Mouse (Mus musculus) stomach, embryonic 16.5 days (tissue): ENCODE measurements around the gene S100z. TPM values are rescaled to one million over a fixed set of nuclear protein-coding genes. Genes with fewer than 3 reads are reported as not detected.

Source experiments
- ATAC-seq: fragments of 200-750 bp; cut with Nextera tagmentation; 2 replicates; pipeline ENCODE4 v1.8.0; 2017; ENCODE audit warnings: moderate number of reproducible peaks, moderate TSS enrichment; ENCODE audit not compliant: insufficient read depth, low FRiP score
- H3K27ac ChIP-seq: fragments of 300-500 bp; sonication (generic); 2 replicates; pipeline ENCODE4 v1.5.1; 2014; ENCODE audit warnings: low read length
- H3K27me3 ChIP-seq: fragments of 300-500 bp; sonication (generic); 2 replicates; pipeline ENCODE4 v1.6.1; 2014; ENCODE audit warnings: low read length, control low read depth, mixed read lengths; ENCODE audit not compliant: control insufficient read depth, insufficient read depth
- H3K36me3 ChIP-seq: fragments of 300-500 bp; sonication (generic); 2 replicates; pipeline ENCODE4 v1.6.1; 2014; ENCODE audit warnings: low read length; ENCODE audit not compliant: control insufficient read depth, insufficient read depth
- H3K4me1 ChIP-seq: fragments of 300-500 bp; sonication (generic); 2 replicates; pipeline ENCODE4 v1.6.1; 2014; ENCODE audit warnings: low read length, control low read depth, mixed read lengths; ENCODE audit not compliant: control insufficient read depth, insufficient read depth
- H3K4me2 ChIP-seq: fragments of 300-500 bp; sonication (generic); 2 replicates; pipeline ENCODE4 v1.6.1; 2014; ENCODE audit warnings: low read depth, low read length, mixed read lengths
- H3K4me3 ChIP-seq: fragments of 300-500 bp; sonication (generic); replicated peaks from 2 replicates; pipeline ENCODE4 v1.5.1; 2014; ENCODE audit warnings: mild to moderate bottlenecking, low read length
- H3K9ac ChIP-seq: fragments of 300-500 bp; sonication (generic); 2 replicates; pipeline ENCODE4 v1.6.1; 2014; ENCODE audit warnings: low read length
- H3K9me3 ChIP-seq: fragments of 300-500 bp; sonication (generic); replicated peaks from 2 replicates; pipeline ENCODE4 v1.6.1; 2016; ENCODE audit warnings: low read length, control low read depth; ENCODE audit not compliant: control insufficient read depth
- WGBS: fragments of 180-500 bp; shearing (Covaris S2); extraction: QIAGEN DNeasy Blood & Tissue Kit; methylation state at CpG from one replicate; pipeline ENCODE4 v1.1.7; 2014; 5-methylcytosine and 5-hydroxymethylcytosine counted together
- polyA plus RNA-seq: library from polyadenylated mRNA; unstranded; fragments of >200 nt; fragmentation: Nextera tagmentation; extraction: Ambion mirVana; gene quantifications from 2 replicates; pipeline ENCODE4 v1.2.1, GENCODE M21; 2015

The S100z gene
- polyA plus RNA-seq, 1 experiment from 2014 or later = 0.40 TPM

DNA sequence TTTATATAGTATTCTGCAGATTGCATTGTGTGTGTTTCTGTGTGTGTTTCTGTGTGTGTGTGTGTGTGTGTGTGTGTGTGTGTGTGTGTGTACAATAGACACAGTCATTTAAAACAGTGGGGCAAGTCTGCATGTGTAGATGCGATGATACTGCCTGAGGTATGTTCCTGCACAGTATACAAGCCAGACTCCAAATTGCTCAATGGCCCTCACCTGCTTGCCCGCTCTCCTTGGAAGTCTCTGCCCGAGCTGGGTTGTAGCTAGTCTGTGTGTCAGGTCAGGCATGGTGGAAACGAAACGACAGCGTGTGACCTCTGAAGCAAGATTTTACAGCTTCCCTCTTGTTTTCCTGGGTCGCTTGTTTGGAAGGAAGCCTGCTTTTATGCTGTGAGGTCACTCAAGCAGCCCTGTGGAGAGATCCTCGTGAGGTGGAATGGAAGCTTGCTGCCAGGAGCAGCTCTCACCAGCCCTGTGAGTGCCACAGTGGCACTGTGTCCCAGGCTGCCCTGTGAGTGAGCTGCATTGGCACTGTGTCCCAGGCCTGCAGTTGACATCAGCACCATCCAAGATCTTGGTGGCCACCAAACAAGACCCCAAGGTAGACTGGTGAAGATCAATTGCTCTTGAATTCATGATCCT is 24.9 kb upstream of the S100z start:
- no peak for ATAC-seq
- H3K27me3 ChIP-seq = no peaks in the 10 kb centered on the region
- 78% methylated on average over 8 of the region's 8 CpGs for WGBS
- no peak overlapping the region for H3K4me2 ChIP-seq
- no peaks in the 10 kb centered on the region for H3K36me3 ChIP-seq
- no peak overlapping the region for H3K9ac ChIP-seq
- H3K4me1 ChIP-seq = no peaks in the 10 kb centered on the region
- no peaks in the 10 kb centered on the region for H3K9me3 ChIP-seq
- no peak overlapping the region for H3K27ac ChIP-seq
- no peak overlapping the region for H3K4me3 ChIP-seq

DNA sequence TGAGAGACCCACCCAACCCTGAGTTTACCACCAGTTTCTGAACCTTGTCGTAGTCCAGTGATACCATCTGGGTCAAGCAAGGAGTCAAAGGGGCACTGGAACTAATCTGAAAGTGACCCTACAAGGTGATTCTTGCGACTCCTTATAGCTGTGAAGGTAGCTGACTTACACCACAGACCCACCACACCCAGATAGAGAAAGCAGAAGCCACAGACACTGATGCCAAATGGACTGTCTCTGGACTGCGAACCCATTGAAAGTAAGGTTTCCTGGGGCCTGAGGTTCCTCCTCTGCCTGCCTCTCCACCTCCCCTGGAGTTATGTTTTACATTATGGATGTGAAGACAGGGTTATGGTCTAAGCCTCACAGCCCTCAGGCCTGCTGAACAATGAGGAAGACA is 18.1 kb upstream of the S100z start:
- no peak overlapping the region for H3K4me3 ChIP-seq
- no peak overlapping the region for H3K4me2 ChIP-seq
- no peak overlapping the region for H3K27ac ChIP-seq
- peaks cover 11% of the 10 kb centered on the region; the same call in 1 of the 2 replicates for H3K4me1 ChIP-seq
- H3K27me3 ChIP-seq = no peaks in the 10 kb centered on the region
- no peaks in the 10 kb centered on the region for H3K9me3 ChIP-seq
- no peaks in the 10 kb centered on the region for H3K36me3 ChIP-seq
- 92% methylated on average over 3 of the region's 3 CpGs for WGBS
- ATAC-seq = no peak
- no peak overlapping the region for H3K9ac ChIP-seq

DNA sequence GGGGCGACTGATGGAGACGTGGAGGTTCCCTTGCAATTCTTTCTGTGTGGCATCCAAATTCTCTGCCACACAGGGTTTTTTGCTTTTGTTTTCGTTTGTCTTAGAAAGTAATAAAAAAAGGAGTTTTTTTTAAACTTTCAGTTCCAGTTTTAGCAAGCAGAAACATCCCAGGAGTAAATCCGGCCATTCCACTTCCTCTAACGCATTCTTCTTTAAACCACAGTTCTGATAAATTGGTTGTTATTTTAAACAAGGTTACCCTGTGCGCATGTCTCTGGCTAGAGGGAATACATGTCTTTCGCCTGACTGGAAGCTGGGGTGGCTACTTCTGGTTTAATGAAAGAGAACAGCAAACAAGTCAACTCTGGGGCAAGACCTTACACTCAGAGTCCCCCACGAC is 16.3 kb upstream of the S100z start:
- no peaks in the 10 kb centered on the region for H3K27me3 ChIP-seq
- 44% methylated on average over 8 of the region's 8 CpGs for WGBS
- H3K36me3 ChIP-seq = no peaks in the 10 kb centered on the region
- no peaks in the 10 kb centered on the region for H3K9me3 ChIP-seq
- H3K4me3 ChIP-seq = no peak overlapping the region
- H3K4me2 ChIP-seq = no peak overlapping the region
- peaks cover 11% of the 10 kb centered on the region; the same call in 1 of the 2 replicates for H3K4me1 ChIP-seq
- ATAC-seq = no peak
- H3K27ac ChIP-seq = no peak overlapping the region
- H3K9ac ChIP-seq = no peak overlapping the region

DNA sequence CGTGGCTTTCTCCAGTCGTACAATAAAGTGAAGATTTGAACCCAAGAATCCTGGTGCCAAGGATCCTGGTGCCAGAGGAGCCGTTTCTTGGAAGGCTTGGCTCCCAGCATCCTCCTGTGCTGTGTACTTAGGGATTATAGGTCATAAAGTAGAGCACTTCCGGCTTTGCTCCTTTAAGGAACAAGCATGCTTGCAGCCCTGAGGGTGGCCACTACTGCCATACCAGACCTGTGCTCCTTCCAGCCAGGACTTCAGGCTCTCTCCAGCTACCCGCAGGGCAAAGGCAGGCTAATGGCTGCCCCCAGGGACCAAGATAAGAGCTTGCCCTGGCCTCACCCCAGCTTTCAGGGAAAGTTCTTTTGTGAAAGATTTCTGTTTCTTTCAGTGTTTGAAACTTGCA is 14.8 kb upstream of the S100z start:
- Histone ChIP-seq H3K9me3 (no peaks in the 10 kb centered on the region), H3K4me1 (peaks cover 11% of the 10 kb centered on the region; the same call in 1 of the 2 replicates), H3K4me2 (no peak overlapping the region), H3K36me3 (no peaks in the 10 kb centered on the region), H3K27ac (0 out of 2 replicates have a peak overlapping the region, but pooled peaks have one; percentile 3), H3K27me3 (no peaks in the 10 kb centered on the region), H3K9ac (no peak overlapping the region), H3K4me3 (no peak overlapping the region)
- WGBS = 53% methylated on average over 5 of the region's 5 CpGs
- ATAC-seq = peak; percentile 52; the same call in 1 of the 2 replicates

DNA sequence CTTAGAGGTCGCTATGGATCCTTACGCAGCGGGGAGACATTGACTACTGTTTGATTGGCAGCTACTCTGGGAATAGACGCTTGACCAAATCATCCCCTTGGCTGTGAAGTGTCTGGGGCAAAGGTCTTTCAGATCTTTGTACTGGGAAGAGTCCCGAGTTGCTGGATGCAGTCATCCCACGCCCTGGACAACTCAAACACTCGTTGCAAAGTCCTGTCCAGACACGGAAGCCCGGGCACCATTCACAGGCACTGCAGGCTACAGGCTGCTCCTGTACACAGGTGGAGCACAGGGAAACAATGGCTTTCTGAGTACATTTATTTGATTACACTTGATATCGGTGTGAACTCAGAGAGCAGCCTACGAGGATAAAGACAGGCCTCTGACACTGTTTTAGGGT is 12.8 kb upstream of the S100z start:
- H3K4me3 ChIP-seq = no peak overlapping the region
- peaks cover 11% of the 10 kb centered on the region; the same call in 1 of the 2 replicates for H3K4me1 ChIP-seq
- no peaks in the 10 kb centered on the region for H3K36me3 ChIP-seq
- WGBS = 59% methylated on average over 11 of the region's 11 CpGs
- no peaks in the 10 kb centered on the region for H3K9me3 ChIP-seq
- ATAC-seq = peak; percentile 61; the same call in 1 of the 2 replicates
- no peak overlapping the region for H3K9ac ChIP-seq
- no peaks in the 10 kb centered on the region for H3K27me3 ChIP-seq
- H3K4me2 ChIP-seq = no peak overlapping the region
- H3K27ac ChIP-seq = peak overlapping the region; percentile 50; the same call in 1 of the 2 replicates

DNA sequence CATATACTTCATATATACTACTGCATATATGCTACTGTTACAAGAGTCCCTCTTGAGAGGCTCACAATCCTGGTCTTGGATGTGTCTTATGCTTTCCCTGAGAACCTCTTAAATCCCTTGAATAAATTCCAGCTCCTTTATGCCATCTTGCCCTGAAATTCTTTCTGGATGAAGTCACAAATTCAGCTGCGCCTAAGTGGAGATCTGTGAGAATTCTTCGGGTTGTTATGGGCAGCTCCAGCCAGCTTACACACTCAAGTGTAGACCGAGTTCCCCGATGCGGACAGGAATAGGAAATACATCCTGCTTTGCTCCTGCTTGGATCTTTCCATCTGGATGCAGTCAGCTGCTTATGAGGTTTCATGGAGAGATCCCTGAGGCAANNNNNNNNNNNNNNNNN is 6.1 kb upstream of the S100z start:
- no peaks in the 10 kb centered on the region for H3K4me1 ChIP-seq
- no peaks in the 10 kb centered on the region for H3K27me3 ChIP-seq
- H3K9me3 ChIP-seq = no peaks in the 10 kb centered on the region
- no peak overlapping the region for H3K4me3 ChIP-seq
- H3K36me3 ChIP-seq = no peaks in the 10 kb centered on the region
- H3K4me2 ChIP-seq = no peak overlapping the region
- 27% methylated on average over 5 of the region's 5 CpGs for WGBS
- ATAC-seq = no peak
- H3K27ac ChIP-seq = no peak overlapping the region
- H3K9ac ChIP-seq = no peak overlapping the region

DNA sequence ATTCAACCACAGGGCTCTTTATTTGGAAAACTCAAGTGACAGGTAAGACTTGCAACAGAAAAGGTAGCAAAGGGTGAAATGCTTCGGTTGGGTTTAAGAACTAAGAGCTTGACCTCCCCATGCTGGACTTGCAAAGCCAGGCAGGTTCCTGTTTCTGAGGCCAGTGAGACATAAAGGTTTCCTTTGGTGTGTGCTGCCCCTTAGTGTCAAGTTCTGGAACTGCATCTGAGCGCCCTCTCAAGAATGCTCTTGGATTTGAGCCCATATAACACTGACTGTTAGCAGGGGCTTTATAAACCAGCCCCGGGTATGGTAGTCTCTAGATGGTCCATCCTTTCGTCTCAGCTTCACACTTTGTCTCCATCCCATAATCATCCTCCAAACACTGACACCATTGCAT is 2.9 kb upstream of the S100z start:
- Histone ChIP-seq H3K4me1 (no peaks in the 10 kb centered on the region), H3K9ac (no peak overlapping the region), H3K27ac (no peak overlapping the region), H3K9me3 (no peaks in the 10 kb centered on the region), H3K27me3 (no peaks in the 10 kb centered on the region), H3K36me3 (no peaks in the 10 kb centered on the region), H3K4me2 (no peak overlapping the region), H3K4me3 (no peak overlapping the region)
- ATAC-seq = no peak
- 12% methylated on average over 4 of the region's 4 CpGs for WGBS

DNA sequence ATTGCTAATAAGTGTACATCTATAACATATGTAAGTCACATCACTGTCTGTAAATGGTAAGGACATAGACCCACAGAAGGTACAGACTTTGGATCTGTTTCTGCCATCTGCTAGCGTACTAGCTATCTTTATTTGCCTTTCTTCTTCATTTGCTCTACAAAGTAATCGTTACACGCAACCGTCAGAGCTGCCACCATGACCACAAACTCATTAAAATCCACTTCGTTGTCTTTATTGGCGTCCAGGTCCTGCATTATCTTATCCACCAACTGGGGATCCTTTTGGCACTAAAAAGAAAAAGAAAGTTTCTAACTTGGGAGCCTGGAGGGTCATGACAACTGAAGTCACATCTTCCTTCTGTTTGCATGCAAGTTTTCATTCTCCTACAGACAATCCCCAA is 1.3 kb downstream of the S100z start:
- H3K27ac ChIP-seq = no peak overlapping the region
- no peaks in the 10 kb centered on the region for H3K4me1 ChIP-seq
- no peak overlapping the region for H3K4me2 ChIP-seq
- no peak overlapping the region for H3K9ac ChIP-seq
- no peak overlapping the region for H3K4me3 ChIP-seq
- H3K27me3 ChIP-seq = no peaks in the 10 kb centered on the region
- ATAC-seq = no peak
- 69% methylated on average over 6 of the region's 6 CpGs for WGBS
- H3K36me3 ChIP-seq = no peaks in the 10 kb centered on the region
- H3K9me3 ChIP-seq = no peaks in the 10 kb centered on the region

DNA sequence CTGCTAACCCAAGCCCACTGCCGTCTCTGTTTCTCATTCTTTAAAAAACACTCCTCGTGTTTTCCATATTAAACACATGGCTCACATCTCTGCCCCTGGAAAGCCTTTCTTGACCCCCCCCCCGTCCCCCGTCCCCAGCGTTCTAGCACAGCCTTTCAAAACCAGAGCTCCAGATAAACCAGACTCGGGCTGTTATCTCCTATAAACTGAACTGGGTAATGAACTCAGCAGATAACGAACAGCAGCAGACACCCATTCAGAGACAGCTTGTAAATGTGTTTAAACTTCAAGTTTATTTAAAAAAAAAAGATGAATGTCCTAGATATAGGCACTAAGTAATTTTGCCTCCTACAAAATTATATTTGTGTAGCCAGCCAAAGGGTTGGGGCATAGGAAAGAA is 3.4 kb downstream of the S100z start:
- H3K4me1 ChIP-seq = no peaks in the 10 kb centered on the region
- no peaks in the 10 kb centered on the region for H3K9me3 ChIP-seq
- no peak overlapping the region for H3K4me3 ChIP-seq
- no peaks in the 10 kb centered on the region for H3K27me3 ChIP-seq
- ATAC-seq = no peak
- no peak overlapping the region for H3K27ac ChIP-seq
- no peak overlapping the region for H3K4me2 ChIP-seq
- H3K36me3 ChIP-seq = no peaks in the 10 kb centered on the region
- WGBS = 26% methylated on average over 7 of the region's 7 CpGs
- H3K9ac ChIP-seq = no peak overlapping the region
